Mouse (Mus musculus): Measurements from ENCODE around the gene Pfn1.

The Pfn1 gene

GRCm38 (mm10) chr11:70654198-70654922 lies at the start of gene Pfn1:
Gene Pfn1, minus strand, starts transcription at chr11:70654644.
- DNase-seq (ENCODE audit: low spot score) = peak; percentile 93

- no peak for DNase-seq (ENCODE audit: low spot score)
These were observed 48.3 kb upstream of the Pfn1 start for GRCm38 (mm10) chr11:70702781-70703180.

- DNase-seq (ENCODE audit: low spot score) = no peak
These were observed 47.7 kb upstream of the Pfn1 start for GRCm38 (mm10) chr11:70701984-70702733.

- no peak for DNase-seq (ENCODE audit: low spot score)
These were observed 46.9 kb upstream of the Pfn1 start for GRCm38 (mm10) chr11:70701221-70701955.

- peak; percentile 72 for DNase-seq (ENCODE audit: low spot score)
These were observed 46.2 kb upstream of the Pfn1 start for GRCm38 (mm10) chr11:70700613-70701012.

GRCm38 (mm10) chr11:70699722-70700556 lies 45.5 kb upstream of the Pfn1 start, which contains the start of the genes Inca1 and Kif1c:
Gene Inca1, minus strand, starts transcription at chr11:70700155.
Gene Kif1c, plus strand, starts transcription at chr11:70700548.
- peak; percentile 93 for DNase-seq (ENCODE audit: low spot score)

GRCm38 (mm10) chr11:70699051-70699450 lies 44.6 kb upstream of the Pfn1 start:
- no peak for DNase-seq (ENCODE audit: low spot score)

- DNase-seq (ENCODE audit: low spot score) = no peak
These were observed 42.9 kb upstream of the Pfn1 start for GRCm38 (mm10) chr11:70697376-70697775.

- DNase-seq (ENCODE audit: low spot score) = no peak
These were observed 39.1 kb upstream of the Pfn1 start for GRCm38 (mm10) chr11:70693504-70693903.

- no peak for DNase-seq (ENCODE audit: low spot score)
These were observed 35.1 kb upstream of the Pfn1 start for GRCm38 (mm10) chr11:70689578-70689977.

- DNase-seq (ENCODE audit: low spot score) = no peak
These were observed 33.9 kb upstream of the Pfn1 start for GRCm38 (mm10) chr11:70688372-70688771.

GRCm38 (mm10) chr11:70687601-70688199 lies 33.3 kb upstream of the Pfn1 start, which contains the start of gene Camta2:
Gene Camta2, minus strand, starts transcription at chr11:70688105.
- peak; percentile 88 for DNase-seq (ENCODE audit: low spot score)

- DNase-seq (ENCODE audit: low spot score) = no peak
These were observed 32.6 kb upstream of the Pfn1 start for GRCm38 (mm10) chr11:70686901-70687566.

- DNase-seq (ENCODE audit: low spot score) = no peak
These were observed 29.2 kb upstream of the Pfn1 start for GRCm38 (mm10) chr11:70683640-70684039.

- peak; percentile 46 for DNase-seq (ENCODE audit: low spot score)
These were observed 27.6 kb upstream of the Pfn1 start for GRCm38 (mm10) chr11:70681897-70682581.

GRCm38 (mm10) chr11:70681170-70681569 lies 26.7 kb upstream of the Pfn1 start:
- DNase-seq (ENCODE audit: low spot score) = no peak

GRCm38 (mm10) chr11:70679894-70680293 lies 25.4 kb upstream of the Pfn1 start:
- no peak for DNase-seq (ENCODE audit: low spot score)

GRCm38 (mm10) chr11:70679361-70679760 lies 24.9 kb upstream of the Pfn1 start:
- DNase-seq (ENCODE audit: low spot score) = no peak

GRCm38 (mm10) chr11:70678576-70678975 lies 24.1 kb upstream of the Pfn1 start:
- DNase-seq (ENCODE audit: low spot score) = peak; percentile 72

- peak; percentile 63 for DNase-seq (ENCODE audit: low spot score)
These were observed 23.6 kb upstream of the Pfn1 start for GRCm38 (mm10) chr11:70678092-70678491.

Measured in yolk sac, embryonic 10.5 days (tissue).